Mouse (Mus musculus): Measurements from ENCODE around the gene Foxo1.

- TF ChIP-seq CTCF (IDR thresholded peaks at IDR 0.05; ENCODE audit: borderline replicate concordance, insufficient read depth, low read length) (no peak), POLR2A (IDR thresholded peaks at IDR 0.05; ENCODE audit: low read depth, low read length) (no peak)
Measured at GRCm38 (mm10) chr3:52342801-52343200, 74.7 kb downstream of the Foxo1 start.

All from embryonic fibroblast, embryonic 13.5 days (primary cell).